Mouse (Mus musculus): ENCODE data around the gene BC030867. TPM values are rescaled to one million over a fixed set of nuclear protein-coding genes. Genes with fewer than 3 reads are reported as not detected.

The BC030867 gene
- 1.3 and 1.5 TPM in 2 replicates for total RNA-seq (2021)
- long read RNA-seq, partial matches to known transcripts = 0 of 1 reads
- long read RNA-seq, other reads (novel, unspliced or antisense) = 1 of 1 reads

DNA sequence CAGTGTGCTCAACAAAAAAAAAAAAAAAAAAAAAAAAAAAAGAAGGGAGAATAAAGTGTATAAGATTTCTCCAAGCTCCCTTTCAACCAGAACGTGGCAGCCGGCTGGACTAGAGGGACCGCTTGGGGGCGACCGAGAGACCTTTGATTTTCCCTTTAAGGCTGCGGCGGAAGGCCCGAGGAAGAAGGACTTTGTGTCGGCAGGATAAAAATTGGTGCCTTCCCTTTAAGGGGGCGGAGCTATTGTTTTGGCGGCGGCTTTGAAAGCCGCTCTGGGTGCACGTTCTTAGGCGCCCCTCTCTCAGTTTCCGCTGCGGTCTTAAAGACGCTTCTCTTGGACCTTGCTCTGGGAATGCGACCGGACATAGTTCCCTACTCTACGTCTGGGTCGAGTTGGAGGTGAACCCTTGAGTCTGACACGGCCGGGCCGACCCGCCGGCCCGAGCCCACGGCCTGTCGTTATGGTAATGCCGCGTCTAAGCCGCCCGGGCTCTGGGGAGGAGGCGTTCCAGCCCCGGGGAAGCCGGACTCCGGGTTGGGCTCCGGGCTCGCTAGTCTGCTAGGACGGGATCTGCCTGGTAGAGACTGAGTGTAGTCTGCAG lies at the start of gene BC030867:
Gene BC030867, plus strand, starts transcription at position 253 of the 601 bp plus-strand sequence.
- peak; percentile 88 for DNase-seq

DNA sequence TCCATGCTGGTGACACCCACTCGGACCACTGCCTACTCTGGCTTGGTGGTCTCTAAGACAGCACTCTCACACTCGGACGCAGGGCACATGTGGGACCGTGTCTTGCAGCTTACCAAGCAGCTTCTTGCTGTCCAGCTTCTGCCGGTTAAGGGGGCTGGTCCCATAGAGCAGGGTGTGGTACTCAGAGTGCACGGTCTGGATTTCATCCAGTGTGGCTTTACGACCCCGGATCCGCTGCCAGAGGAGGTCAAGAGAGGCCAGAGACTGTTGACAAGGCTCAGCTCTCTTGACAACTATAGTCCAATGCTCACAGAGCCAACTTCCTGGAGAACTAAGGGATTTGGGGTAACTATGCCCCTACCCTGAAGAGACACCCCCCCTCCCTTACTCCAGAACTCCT lies 48.8 kb upstream of the BC030867 start:
- no peak for DNase-seq

DNA sequence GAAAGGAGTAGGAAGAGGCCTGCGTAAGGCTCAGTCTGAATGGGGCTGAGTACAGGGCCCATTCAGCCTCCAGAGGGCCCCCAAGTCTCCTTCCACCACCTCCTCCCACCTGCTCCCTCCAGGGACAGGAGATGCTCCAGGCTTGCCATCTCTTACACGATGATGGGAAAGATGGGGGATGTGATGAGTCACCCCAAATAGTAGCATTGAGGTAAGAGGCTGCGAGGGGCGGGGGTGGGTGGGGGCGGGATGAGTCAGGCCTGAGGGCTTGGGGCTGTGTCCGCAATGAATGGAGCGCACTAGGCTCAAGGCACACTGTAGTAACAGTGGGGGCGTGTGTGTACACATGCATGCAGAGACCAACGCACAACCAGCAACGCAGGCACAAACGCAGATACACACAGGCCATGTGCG lies 47.3 kb upstream of the BC030867 start:
- no peak for DNase-seq

DNA sequence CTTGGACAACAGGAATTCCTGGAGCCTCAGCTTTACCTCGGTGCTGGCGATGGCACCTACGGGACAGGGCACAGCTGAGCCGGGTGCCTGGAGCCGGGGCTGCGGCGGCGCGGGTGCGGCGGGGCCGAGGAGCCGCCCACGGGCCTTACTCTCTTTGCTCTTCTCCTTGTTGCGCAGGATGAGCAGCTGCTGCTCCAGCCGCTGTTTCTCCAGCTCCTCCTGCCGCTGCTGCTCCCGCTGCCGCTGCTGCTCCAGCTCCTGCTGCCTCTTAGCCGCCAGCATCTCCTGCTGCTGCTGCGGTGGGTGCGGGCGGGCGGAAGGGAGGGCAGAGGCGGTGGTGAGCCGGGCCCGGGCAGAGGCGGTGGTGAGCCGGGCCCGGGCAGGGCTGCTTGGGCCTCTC lies 42.2 kb upstream of the BC030867 start:
- DNase-seq = no peak

DNA sequence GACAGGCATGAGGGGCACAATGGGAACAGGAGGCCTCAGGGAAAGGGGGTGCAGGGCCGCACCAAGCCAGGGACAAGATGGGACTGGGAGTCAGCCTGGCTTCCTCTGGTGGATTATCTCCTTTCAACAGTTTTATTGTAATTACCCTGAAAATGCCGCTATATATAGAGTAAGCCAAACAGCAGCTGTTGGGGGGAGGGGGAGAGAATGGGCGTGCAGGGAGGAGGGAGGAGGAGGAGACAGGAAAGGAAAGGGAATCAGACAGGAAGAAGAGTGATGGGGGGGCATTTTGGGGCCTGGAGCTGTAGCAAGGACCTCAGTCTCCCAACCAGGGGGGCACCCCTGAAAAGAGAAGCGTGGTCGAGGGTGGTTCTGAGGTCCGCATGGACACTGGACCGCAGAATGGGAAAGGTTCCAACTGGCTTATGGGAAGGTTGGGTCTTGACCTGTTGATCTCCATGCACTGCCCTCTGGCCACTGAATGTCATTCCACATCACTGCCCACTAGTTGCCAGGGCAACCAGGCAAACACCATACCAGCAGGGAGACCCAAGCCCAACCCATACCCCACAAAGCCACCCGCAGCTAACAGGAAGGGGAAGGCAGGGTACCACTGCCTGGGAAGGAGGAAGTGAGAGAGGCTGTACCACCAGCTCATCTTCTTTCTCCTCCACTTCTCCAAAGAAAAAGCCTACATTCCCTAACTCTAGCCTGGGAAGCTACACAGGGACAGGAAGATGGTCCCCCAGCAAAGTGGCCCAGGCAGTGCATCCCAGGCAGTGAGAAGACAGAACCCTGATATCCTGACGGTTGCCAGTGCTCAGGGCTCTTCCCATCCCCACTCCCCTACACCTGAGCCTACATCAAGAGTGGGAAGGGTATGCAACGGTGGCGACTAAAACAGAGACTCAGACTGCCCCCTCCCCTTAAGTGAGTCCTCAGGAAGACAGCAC lies 40.6 kb upstream of the BC030867 start:
- no peak for DNase-seq

DNA sequence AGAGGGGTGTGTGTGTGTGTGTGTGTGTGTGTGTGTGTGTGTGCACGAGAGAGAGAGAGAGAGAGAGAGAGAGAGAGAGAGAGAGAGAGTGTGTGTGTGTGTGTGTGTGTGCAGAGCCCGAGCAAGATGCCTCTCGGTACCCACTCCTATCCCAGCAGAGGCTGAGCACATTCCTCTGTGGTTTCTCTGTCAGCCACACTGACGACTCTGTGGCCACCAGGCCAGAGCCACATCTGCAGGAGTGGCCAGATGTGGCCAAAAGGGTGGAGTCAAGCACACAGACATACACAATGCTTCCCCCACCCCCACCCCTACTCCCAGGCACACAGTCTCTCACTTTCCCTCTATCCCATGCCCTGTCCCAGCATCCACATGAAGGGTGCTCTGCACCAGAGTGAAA lies 39.8 kb upstream of the BC030867 start:
- DNase-seq = no peak

DNA sequence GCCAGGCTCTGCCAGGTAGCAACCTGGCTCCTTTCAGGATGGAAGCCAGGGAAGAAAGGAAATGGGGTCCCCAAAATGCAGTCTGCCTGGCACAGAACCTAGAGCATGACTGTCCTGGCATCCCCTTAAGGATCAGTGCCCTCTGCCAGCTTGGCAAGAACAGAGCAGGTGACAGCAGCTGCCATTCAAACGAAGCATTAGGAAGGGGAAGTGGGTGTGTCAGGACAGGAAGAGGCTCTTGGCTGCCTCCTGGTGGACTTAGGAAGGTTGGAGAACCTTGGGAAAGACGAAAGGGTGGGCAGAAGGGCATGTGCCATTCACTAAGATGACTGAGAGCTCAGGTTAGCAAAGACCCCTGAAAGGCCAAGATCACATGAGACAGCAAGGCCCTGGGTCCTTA lies 38.9 kb upstream of the BC030867 start:
- no peak for DNase-seq

DNA sequence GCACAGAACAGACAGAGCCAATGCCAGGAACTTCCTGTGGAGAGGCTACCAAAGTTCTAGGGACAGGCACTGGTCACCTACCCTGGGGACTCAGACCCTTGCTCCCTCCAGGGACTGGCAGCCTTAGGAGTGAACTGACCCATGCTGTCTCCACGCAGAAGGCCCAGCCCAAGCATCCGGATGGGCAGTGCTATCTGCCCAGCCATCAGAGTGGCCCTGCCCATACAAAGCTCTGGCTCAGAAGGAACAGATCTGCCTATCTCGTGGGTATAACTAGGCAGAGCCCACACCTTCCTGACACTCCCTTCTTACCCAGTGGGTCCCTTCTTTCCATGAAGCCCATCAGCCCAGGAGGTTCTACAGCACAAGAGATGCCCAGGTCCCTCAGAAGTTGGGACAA lies 38.5 kb upstream of the BC030867 start:
- DNase-seq = no peak

DNA sequence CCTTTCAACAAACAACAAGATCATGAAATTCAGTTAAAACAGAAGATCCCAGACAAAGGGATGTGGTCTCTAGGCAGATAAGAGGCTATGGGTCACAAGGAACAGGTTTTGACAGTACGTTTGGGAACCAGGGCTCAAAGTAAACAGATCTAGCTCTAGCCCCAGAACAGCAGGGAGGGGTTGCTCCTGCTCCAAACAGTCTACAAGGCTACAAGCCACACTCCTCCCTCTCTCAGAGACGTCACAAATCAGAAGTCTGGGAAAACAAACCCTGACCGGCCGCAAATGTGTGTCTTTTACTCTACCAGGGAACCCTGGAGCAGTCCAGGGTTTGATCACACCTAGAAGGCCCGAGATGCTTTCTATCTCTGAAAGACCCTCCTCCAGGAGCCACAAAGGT lies 37.7 kb upstream of the BC030867 start:
- DNase-seq = no peak

DNA sequence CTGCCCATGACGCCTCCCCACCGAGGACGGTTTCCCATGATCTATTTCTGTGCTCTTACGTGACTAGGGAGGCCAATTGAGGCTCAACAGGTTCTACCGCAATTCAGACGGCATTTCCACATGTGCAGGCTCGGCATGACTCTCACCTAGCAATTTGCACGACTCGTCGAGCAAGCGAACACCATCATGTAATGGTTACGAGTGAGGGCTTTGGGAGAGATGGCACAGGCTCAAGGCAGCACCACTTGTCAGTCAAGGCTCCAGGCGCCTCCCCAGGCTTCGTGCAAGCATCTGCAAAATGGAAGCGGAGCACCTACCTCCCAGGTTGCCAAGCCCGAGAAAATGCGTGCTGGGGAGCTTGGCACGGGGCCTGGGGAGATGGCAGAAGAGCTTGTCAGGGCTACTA lies 36.7 kb upstream of the BC030867 start:
- no peak for DNase-seq

DNA sequence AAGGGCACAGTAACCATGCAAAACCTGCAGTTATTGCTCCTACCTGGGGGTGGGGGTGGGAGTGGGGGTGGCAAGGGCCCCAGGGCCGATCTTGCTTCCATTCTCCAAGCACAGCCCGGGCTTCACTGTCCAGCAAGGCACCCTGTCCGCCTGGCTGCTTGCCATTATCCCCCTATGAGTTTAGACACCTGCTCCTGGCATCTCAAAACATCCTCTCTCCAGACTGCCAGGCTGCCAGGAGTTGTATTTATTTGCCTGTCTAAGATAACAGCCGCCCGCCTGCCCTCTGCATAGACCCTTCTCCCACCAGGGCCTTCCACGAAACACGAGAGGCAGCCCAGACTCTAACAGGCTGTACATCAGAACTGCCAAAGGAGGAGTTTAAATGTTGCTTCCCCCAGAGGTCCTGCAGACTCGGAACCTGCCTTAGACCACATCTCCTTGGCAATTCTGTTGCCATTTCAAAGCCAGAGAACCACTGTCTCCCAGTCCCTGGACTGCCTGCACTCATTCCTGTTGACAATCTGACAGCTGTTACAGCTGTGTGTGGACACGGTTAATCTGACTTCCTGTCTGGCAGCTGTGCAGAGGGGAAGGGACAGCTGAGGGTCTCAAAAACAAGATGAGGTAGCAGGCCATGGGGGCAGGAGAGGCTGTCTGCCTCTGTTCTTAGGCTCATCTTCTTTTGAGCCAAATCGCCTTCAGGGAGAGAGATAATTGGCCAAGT lies 34.1 kb upstream of the BC030867 start:
- DNase-seq = no peak

DNA sequence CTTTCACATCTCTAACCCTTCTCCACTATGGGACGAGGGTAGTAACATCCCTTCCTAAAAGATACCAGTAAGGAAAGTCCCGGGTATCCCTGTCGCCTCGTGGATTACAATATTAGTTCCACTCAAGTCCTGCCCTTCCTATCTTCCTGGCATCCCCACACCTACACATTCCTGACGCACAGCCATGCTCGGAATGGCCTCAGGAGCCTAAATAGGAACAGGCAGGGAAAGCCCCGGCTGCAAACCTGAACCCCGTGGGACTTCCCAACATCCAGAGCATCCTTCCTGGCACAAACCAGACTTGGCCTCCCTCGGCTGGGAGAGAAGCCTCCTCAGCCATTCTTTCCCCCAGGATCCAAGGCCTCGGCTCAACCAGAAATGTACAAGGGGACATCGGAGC lies 33.2 kb upstream of the BC030867 start:
- DNase-seq = no peak

DNA sequence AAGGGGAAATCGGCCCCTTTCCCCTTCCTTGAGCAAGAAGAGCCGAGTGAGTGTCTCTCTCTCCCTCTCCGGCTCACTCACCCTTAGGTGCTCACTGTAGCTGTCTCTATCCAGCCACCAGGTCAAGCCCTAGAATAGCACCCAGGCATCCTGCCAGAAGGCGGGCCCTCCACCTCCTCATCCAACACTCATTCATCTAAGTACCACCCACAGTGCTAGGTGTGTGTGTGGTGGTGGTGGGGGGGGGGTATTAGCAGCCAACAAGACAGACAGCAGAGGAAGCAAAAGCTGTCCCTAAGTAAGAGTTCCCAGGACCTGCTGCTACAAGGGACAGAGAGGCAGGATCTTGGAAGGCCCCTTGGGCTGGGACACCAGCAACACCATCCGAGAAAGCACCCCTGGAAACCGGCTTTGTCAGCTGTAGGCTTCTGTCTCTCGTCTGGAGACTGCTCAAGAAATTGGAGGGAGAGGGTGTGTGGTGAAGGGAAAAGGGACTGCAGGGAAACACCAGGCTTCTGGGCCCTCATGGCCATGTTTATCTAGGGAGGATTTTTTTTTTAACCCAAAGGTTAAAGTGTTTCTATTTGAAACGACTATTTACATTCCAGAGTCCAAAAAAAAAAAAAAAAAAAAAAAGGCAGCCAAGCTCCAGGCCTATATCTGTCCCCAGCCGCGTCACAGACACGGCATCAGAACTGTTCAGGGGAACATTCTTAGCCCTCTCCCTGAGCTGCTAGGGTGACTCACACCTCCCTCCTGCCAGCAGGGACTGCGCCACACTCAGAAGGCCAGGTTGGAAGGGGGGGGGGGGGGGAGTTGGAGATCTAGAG lies 32.4 kb upstream of the BC030867 start:
- DNase-seq = peak; percentile 65

DNA sequence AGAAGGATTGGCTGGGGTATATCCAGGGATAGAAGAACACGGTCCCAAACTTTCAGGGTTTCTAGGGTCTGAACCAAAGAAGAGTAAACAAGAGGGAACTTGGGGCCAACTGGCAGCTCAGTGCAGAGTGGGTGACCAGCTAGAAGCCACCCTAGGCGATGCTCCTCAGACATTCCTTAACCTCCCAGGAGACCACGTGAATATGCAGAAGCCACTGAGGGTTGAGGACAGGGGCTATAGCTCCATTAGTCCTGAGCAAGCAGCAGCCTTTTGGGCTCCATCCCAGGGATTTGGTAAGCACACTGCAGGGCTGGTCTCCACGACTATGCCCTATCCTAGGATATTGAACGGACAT lies 31.8 kb upstream of the BC030867 start:
- no peak for DNase-seq

DNA sequence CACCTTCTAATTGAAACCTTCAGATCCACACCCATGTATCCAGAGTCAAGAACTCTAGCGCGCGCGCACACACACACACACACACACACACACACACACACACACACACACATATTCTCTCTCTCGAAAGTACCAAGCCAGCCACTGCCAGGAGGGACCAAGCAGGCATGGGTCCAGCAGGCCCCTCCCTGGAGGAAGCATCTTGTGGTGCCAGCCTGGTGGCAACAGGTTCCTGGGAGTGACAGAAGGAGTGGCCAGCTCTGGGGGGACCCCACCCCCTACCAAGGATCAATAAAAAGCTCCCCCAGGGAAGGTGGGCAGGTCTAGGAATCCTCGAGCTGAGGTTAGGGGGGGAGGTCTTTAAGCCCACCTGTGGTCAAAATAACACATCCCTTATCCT lies 31.3 kb upstream of the BC030867 start:
- no peak for DNase-seq

DNA sequence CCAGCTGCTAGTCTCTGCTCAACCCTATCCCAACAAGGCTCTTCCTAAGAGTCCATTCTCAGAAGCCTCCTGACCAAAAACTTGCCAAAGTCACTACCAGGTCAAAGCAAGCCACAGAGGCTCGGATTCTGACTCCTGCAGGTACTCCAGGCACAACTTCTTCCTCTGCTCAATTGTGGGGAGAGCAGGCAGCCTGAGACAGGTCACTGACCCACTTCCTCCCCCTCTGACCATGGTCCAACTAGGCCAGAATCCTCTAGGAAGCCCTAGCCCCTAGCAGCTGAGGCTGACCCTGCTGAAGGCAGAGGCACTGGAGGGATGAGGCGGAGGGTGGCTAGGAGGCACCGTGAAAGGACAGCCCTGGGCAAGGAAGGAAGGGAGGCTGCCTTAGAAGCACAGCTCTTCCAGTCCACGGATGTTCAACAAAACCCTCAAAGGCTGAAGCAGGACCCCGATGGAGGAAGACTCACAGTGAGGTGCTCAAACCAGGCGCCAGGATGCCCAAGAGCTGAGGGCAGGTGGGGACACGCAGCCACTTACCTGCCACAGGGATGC lies 30.7 kb upstream of the BC030867 start:
- no peak for DNase-seq

DNA sequence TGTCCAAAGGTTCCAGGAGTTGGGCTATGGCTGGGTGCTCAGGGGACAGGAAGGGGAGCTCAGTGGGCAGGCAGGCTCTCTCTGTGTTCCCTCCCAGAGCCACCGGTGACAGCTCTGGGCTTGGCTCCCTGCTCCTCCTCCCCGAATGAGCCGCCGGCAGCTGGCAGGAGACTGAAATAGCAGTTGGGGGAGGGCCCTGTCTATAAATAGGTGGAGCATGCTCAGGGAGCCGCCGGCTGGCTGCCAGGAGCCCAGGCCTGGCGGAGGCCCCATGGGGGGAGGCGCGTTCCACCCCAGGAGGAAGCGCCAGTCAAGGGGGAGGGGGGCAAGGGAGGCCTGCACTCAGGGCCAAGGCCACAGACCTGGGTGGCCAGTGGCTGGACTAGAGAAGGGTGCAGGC lies 29.9 kb upstream of the BC030867 start:
- peak; percentile 96 for DNase-seq

DNA sequence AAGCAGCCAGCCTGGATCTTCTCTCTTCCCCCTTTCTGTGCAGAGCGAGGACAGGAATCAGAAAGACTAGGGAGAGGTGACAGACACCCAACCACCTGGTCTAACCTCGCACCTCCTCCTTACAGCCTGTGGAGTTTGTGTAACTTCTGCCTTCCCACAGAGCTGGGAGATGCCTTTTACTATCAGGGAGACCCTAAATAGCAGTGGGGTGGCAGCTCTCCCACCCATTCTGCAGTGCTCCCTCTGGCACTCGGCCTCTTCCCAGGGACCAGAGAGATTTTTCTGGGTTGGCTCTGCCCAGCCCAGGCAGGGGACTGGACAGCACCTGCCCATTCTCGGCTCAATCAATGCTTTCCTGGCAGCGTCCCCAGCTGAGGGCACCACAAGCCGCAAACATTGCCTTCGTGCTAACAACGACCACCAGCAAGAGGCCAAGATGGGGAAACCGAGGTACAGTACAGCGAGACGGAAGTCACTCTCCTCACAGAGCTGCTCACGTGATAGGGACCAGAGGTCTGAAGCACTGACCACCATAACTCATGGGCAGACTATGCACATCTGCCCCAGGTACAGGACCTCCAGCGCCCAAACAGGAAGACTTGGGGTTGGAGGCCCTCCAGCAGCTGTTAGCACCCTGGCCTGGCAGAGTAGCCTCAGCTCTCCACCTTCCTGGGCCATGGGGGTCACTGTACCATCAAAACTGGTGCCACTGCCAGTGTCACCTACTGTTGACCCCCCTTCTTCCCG lies 29.3 kb upstream of the BC030867 start:
- no peak for DNase-seq

DNA sequence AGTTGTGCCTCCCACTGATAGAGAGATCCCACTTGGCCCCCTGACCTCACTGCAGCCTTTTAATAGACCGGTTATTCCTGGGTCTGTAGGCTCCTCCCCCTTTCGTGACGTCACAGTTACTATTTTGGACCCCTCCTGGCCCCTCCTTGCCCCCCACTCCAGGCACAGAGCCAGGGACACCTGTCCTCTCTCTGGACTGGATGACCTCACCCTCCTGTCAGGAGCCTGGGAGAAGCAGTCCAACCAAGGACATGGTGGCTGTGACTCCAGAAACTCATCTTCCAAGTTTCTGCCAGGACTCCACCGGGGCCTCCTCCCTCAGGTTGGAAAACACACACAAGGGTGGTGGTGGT lies 28.7 kb upstream of the BC030867 start:
- DNase-seq = peak; percentile 66

DNA sequence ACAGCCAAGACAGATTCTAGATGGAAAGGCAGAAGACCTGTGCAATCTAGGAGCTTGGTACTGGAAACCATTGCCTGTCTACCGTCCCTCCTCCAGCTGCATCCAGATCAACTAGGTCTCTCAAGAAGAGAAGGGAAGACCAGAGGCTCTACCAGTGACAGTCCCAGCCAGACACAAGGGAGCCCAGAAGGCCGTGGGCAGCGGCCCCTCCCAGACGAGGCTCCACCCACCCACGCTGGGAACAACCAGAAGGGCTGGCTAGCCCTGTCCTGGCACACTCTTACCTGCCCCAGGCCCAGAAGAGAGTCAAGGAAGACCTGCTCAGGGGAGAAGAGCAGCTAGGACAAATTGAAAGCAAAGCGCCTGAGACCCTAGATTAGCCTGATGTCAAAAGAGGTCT lies 28.2 kb upstream of the BC030867 start:
- no peak for DNase-seq
